Mouse (Mus musculus): ENCODE results near the gene Usp3.

Gene Usp3

DNA sequence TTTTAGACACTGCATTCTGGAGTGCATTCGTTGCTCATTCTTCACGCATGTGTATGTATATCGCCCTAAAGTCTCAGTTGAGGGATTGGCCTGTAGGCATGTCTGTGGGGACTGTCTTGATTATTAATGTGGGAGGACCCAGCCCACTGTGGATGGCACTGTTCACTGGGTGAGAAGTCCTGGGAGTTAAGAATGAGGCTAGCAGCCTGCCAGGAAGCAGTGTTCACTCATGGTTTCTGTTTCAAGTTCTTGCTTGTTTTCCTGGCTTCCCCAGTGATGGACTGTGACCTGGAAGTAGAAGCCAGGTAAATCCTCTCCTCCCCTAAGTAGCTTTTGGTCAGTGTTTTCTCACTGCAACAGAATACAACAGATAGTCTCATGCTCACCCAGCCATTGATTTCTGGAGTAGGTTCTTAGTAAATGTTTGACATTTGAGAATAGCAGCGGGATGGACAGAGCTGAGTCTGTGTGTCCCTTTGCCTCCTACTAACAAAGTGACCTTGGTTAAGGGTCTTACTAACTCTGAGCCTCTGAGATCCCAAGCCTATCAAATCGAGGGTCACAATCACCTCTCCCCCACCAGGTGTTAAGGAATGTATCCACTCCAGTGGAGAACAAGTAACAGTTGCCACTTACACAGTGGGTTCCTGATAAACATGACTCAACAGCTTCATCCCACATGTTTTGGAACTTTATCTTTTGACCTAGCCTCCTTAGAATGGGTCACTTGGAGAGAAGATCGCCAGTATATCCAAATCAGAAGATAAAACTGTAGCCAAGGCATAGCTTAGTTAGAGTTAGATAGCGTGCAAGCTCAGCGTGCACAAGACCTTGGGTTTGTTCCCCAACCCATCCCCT lies 11.6 kb upstream of the Usp3 start:
- DNase-seq (ENCODE audit: extremely low spot score, low read depth, low spot score): no peak

DNA sequence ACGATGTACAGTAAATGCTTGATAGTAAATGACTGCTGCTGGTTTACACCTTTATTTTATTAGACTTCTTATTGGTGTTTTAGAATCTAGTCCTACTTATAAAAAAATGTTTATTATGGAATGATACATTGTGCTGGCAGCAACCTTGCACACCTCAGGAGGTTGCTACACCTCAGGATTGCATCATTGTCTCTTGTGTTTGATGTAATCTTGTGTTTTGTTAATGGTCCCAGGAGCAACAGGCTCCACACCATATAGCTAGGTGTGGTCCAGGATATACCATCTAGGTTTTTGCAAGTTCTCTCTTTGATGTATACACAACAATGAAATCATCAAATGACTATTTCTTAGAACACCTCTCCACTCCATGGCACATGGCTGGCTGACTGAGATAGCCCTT lies 11.0 kb upstream of the Usp3 start:
- DNase-seq (ENCODE audit: extremely low spot score, low read depth, low spot score): no peak

DNA sequence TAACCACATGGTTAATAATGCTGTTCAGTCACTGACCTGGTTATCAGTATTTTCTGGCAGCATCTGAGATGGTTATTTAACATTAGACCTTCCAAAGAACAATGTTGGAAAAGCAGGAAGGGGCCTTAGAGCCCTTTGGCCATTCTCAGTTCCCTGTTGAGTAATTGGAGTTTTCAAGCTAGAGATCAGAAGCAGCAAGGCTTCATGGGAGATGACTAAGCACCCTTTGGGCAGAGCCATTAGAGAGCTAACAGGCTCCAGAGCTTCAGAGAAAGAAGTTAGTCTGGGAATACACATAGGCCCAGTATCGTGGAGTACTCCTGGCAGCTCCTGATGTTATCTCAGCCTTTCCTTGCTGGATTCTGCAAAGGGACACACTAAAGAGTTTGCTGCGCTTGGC lies 8.1 kb upstream of the Usp3 start:
- no peak for DNase-seq (ENCODE audit: extremely low spot score, low read depth, low spot score)

DNA sequence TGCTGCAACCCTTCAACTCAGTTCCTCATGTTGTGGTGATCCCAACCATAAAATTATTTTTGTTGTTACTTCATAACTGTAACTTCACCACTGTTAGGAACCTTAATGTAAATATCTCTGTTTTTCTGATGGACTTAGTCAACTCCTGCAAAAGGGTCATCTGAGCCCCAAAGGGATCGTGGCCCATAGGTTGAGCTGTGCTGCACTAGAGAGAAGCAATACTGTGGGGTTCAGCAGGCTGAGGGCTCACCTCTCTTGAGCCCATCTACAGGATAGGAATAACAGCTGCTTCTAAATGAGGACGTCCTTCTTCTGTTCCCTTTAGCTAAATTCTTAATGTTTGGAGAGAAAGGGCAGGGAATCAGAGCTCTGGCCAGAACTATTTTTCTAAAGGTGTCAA lies 7.6 kb upstream of the Usp3 start:
- no peak for DNase-seq (ENCODE audit: extremely low spot score, low read depth, low spot score)

DNA sequence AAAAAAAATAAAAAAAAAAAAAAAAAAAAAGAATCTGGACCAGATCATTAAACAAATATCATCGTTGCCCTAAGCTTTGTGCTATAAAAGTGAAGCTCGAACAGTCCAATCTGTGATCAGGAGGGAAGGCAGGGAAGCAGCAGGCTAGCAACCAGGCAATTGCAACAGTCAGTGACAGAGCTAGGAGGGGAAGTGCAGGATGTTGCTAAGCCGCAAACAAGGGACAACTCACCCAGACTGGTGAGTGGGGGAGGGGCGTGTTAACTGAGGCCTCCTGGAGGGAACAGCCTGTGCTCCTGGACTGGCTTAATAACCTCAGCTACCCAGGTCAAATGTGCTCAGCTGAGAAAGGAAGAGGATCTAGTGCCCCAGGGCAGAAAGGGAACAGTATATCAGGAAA lies 6.6 kb upstream of the Usp3 start:
- no peak for DNase-seq (ENCODE audit: extremely low spot score, low read depth, low spot score)

DNA sequence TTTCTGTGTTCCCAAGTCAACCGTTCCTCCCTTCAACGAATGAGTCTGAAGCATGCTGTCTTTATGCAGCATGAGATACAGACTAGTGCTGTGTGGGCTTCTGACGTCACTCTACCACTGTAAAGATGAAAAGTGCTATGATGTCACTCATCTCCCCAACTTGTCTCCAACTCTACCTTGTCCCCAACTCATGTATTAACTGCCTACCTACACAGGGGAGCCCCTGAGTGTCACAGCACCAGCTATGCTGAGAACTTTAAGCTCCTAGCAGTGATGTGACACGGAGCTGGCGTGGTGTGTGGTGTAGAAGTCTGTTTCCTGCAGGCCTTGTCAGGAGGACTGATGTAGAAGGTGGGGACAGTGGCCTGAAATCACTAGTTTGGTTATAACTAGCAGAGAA lies 5.7 kb upstream of the Usp3 start:
- DNase-seq (ENCODE audit: extremely low spot score, low read depth, low spot score): no peak

DNA sequence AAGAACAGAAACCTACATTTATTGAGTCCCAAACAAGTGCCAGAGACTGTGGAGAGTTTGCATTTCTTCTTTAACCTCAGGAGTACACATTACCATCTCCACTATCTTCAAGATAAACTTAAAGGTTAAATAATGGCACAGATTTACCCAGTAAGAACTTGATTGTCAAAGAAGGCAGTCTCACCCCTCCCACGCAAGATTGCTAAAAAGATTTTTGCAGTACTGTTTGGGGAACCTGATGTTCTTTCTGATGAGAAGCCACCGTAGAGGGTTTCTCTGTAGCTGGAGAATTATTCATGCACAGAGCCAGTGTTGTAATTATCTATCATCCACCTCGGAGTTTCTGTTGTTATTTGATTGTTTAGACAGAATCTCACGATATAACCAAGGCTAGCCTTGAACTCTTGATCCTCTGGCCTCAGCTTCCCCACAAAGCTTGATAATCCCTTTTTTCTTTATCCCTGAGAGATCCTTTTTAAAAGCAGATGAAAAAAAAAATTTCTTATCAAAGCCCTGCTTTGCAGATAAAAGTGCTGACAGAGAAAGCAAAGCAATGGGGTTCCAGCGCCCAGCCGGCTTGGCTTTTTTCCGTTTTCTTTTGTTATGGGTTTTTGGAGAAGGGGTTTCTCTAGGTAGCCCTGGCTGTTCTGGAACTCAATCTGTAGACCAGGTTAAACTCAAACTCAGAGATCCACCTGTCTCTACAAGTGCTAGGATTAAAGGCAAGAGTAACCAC lies 4.7 kb upstream of the Usp3 start:
- no peak for DNase-seq (ENCODE audit: extremely low spot score, low read depth, low spot score)

DNA sequence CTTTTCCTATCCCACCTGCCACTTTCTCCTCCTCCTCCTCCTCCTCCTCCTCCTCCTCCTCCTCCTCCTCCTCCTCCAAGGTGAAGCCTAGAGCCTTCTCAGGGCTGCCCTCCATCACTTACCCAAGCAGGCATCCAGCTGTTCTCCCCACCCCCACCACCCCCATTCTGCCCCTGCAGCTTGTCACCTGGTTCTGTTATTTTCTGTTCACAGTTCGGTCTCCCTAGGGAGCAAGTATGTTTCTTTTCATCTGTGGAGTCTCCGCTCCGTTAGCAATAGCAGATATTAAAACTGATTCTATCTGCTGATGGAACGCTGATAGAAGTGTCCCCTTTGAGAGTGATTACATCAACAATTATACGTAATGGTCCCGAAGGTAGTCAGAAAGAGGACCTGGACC lies 4.1 kb upstream of the Usp3 start:
- no peak for DNase-seq (ENCODE audit: extremely low spot score, low read depth, low spot score)

DNA sequence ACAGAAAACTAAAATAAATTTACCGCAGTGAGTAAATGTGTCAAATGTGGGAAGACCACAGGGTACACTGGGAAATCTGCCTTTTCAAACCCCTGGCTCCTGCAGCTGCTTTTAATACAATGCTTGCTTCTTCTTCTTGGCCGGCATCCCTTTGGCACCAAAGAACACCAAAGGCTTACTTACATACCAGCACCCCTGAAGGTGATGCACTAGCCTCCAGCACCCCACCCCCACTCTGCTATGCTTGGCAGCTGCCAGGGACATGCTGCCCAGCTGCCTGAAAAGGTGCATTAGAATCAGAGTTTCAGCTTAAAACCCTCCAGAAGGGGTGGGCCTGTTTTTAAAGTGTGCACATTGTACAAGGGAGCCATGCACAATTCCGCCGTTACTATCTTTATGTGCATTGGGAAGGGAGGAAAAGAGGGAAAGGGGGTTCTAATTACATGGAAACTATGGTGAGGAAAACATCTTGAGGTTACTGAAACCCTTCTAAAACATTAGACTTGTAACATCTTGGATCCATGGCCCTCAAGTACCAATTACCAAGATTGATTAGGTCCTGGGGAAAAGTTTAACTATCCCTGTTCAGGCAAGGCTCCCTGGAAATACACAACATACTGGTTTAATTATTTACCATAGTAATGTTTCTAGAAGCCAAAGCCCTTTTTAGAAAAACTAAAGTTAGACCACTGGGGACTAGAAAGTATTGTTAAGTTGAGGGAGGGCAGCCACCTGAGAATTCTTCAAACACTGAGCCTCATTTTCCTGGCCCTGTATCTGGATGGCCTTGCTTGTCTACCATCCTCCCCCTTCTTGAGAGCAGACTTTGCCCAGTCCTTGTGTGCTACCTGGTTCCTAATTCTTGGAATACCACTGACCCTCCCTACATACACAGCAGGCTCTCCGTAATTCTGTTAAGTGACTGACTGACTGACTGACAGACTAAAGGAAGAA lies 3.1 kb upstream of the Usp3 start:
- no peak for DNase-seq (ENCODE audit: extremely low spot score, low read depth, low spot score)

DNA sequence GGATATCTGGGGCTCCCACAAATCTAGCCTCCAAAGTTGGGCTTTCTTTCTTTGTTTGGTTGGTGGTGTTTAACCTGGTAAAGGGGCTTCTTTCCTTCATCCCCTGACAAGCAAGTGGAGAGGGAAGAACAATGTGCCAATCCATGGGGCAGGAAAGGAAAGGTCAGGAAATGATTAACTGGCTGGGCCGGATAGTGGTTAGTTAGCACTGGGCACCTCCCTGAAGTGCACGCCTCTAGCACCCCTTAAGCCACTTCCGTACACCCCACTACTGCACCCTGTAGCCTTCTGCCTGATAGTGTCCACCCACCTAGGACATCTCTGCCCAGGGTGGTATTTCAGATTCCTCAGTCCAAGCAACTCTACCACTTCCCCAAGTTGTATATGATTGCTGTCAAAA lies 1.1 kb upstream of the Usp3 start:
- no peak for DNase-seq (ENCODE audit: extremely low spot score, low read depth, low spot score)

DNA sequence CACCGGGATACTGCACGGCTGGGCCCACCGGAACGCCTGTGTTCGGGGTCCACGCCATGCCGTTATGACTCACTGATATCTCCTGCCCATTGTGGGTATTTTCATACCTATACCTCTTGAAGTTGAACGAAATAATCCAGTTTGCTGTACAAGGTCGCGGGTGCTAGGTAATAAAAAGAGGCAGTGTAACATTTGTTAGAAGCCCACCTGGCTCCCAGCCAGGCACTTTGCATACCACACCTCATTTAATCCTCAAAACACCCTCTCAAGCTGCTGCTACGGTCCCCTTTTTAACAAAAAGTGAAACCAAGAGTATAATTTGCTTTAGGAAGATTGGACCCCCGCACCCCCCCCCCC lies 649 bp upstream of the Usp3 start:
- no peak for DNase-seq (ENCODE audit: extremely low spot score, low read depth, low spot score)

DNA sequence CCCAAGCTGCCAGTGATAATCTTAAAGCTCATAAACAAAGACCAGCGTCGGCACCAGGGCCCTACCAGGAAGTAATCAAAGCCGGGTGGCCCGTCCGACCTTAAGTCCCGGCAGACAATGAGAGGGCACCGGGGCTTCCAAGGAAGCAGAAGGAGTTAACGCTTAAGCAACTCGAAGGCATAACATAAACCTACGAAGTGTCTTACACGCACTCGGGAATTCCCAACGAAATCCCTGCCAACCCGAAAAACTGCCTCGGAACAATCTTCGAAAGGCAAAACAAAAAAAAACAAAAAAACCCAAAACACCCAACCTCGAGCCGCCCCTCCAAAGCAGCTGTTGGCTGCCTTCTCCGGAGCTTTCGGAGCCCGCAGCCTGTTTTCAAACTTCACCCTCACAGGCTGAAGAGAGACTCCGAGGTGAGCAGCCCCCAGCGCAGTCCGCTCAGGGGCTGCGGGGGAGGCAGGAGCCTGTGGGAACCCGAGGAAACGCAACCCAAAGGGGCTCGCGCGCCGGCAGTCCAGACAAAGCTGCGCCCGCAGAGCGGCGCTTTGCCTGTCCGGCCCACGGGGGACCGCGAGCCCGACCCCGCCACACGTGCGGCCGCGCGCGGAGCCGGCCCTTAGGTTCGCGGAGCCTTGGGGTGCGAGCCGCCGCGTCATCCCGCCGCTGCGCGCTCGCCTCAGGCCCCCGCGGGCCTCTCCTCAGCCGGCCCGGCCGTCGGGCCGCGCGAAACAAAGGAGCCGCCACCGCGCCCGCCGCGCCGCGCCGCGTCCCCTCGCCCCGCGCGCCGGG lies 894 bp downstream of the Usp3 start:
- DNase-seq (ENCODE audit: extremely low spot score, low read depth, low spot score): peak; percentile 47

DNA sequence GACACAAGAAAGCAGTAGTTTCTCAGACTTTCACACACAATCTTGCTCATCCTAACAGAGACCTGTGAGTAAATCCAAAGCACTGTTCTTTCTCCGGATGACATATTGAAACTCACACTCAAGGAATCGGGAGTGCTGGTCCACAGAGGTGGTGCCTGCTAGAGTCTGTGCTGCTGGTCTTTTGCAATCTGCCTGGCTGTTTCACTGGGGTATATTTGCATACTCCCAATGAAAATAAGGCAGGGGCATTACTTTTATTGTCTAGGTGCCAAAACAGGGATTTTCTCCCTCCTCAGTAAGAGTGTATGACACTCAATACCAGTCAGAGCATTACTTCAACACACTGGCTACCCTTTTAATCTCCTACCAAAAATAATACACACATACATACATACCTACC lies 2.9 kb downstream of the Usp3 start:
- no peak for DNase-seq (ENCODE audit: extremely low spot score, low read depth, low spot score)

DNA sequence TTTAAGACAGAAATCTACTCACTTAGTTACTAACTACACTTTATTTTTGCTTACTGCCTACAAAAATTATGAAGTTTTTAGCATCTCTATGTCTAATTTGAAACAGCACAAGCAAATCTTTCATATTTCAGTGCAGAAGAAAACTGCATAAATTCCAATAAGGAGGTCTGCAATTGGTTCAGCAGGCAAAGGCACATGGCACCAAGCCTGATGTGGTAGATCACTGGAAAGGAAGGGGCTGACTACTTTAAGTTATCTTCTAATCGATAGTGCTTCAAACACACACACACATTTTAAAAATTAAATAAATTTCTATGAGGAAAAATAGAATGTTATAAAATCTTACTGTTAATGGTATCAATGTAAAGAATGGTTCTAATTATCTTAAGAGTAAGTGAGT lies 5.9 kb downstream of the Usp3 start:
- no peak for DNase-seq (ENCODE audit: extremely low spot score, low read depth, low spot score)

DNA sequence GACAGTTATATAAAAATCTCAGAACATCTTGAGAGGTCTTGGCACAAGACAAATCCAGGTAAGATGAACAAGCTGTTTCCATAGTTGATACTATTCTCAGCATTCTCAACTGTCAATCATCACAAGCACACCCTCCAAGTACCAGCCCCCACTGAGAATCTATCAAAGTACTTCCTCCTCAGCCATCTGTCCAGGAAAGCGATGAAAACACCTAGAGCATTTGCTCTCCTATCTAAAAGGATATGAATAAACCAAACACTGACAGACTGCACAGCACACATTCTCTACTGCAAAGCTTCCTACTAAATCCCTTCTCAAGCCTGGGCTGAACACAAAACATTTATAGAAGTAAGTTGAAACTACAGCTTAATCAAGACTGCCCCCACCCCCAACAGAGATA lies 6.4 kb downstream of the Usp3 start:
- DNase-seq (ENCODE audit: extremely low spot score, low read depth, low spot score): no peak

DNA sequence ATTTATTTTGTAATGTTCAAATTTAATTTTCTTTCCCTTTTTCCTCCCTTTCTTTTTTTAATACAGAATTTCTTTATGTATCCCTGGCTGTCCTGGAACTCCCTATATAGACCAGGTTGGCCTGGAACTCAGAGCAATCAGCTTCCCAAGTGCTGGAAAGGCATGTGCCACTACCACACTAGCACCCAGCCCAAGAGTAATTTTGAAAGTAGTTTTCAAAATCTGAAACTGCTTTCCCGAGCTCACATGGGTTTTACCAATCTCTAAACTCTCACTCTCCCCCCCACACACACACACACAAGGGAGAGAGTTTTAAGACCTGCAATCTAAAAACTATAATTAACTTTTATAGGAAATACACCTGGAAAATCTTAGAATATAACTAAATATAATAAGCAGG lies 7.8 kb downstream of the Usp3 start:
- DNase-seq (ENCODE audit: extremely low spot score, low read depth, low spot score): no peak

DNA sequence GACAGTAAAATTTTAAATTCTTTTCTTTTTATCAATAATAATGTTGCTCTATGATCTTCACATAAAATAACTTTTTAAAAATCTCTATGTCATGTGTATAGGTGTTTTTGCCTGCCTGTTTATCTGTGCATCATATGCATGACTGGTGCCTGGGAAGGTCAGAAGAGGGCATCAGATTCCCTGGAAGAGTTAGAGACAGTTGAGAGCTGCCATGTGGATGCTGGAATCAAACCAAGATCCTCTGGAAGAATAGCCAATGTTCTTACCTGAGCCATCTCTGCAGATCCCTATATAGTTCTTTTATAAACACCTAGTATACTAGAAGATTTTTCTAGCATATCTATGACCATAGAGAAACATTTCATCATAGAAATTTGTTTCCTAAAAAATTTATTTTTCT lies 8.8 kb downstream of the Usp3 start:
- no peak for DNase-seq (ENCODE audit: extremely low spot score, low read depth, low spot score)

DNA sequence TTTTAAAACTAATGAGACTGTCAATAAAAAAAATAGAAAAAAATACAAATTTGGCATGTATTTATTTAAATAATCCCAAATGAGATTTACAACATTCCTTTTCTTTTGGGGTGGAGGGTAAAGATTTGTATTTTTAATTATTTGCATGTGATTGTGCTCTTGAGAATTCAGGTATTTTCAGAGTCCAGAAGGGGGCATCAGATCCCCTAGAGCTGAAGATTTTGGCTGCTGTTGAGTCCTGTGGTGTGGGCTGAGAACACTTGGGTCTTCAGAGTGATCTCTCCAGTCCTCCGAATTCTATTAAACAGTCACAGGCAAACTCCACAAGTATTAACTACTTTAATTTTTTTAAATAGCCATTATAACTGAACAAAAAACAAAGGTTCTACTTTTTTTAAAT lies 9.7 kb downstream of the Usp3 start:
- DNase-seq (ENCODE audit: extremely low spot score, low read depth, low spot score): no peak

DNA sequence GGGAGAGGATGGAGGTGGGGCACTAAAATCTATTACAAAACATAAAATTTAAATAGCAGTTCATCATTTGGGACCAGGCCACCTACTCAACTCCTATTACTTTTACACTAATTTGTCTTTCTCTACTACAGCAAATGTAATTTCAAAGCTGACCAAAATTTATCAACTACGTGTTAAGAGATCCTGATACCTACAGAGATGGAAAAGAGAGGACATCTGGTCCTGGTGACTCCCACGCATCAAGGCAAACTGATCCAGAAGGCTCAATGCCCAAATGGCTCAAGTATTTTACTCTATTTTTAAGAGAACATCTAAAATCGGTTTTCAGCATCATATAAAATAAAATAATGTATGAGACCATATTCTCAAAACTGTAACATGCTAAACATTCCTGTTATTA lies 11.2 kb downstream of the Usp3 start:
- DNase-seq (ENCODE audit: extremely low spot score, low read depth, low spot score): no peak

DNA sequence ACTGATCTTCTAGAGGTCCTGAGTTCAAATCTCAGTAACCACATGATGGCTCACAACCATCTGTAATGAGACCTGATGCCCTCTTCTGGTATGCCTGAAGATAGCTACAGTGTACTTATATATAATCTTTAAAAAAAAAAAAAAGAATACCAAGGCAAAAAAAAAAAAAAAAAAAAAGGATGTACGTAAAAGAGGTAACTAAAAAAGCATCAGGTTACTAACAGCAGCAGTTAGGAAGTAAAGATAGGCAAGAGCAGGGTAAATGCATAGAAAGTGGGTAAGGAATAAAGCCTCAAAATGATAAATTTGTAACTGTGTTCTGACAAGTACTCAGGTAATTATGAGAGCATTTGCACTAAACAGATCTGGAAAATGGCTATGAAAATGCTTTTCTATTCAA lies 12.2 kb downstream of the Usp3 start:
- DNase-seq (ENCODE audit: extremely low spot score, low read depth, low spot score): no peak

DNA sequence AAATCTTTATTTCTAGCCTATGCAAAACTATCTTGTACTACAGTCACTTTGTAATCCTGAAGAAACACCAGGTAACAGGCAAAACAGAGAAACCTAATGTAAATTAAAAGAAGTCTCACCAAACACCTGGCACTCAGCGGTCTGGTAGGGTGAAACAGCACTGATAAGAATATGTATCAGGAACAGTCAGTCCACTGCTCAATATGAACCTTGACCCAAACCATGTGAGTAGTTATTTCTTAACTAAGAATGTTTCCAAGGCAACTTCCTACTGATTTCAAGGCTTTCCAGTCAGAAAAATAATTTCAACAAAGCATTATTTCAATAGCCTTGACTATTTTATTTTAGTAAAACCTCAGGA lies 17.1 kb downstream of the Usp3 start:
- no peak for DNase-seq (ENCODE audit: extremely low spot score, low read depth, low spot score)

Measured in hindlimb bud, embryonic 11.5 days (tissue).